Mouse (Mus musculus): Measurements from ENCODE around the gene Mocs3.
A peak's percentile ranks its signal among the peaks of the same experiment; 100 is the strongest.

GRCm38 (mm10) chr2:168274374-168274935 is 44.0 kb downstream of the Mocs3 start:
- peak; percentile 71 for TF ChIP-seq CTCF (IDR thresholded peaks at IDR 0.05; ENCODE audit: low read depth)
- TF ChIP-seq EP300 (IDR thresholded peaks at IDR 0.05; ENCODE audit: low read depth) = no peak
